Mouse (Mus musculus): Measurements from ENCODE around the gene Aqp11. TPM values are rescaled to one million over a fixed set of nuclear protein-coding genes. Genes with fewer than 3 reads are reported as not detected.

Aqp11 gene
- polyA plus RNA-seq, 1 experiment from 2014 or later, result 5.7 TPM

GRCm38 (mm10) chr7:97749207-97750190, 11.4 kb upstream of the Aqp11 start:
- no peak overlapping the region for H3K27ac ChIP-seq (ENCODE audit: low read depth, low read length)
- 33% methylated on average over 19 of the region's 19 CpGs for whole genome bisulfite sequencing

GRCm38 (mm10) chr7:97748527-97749206, 10.6 kb upstream of the Aqp11 start:
- DNase-seq (ENCODE audit: low spot score) (no peak), ATAC-seq (ENCODE audit: insufficient read depth, low FRiP score, low TSS enrichment) (peak; percentile 18; the same call in 1 of the 2 replicates)
- Histone ChIP-seq H3K9me3 (ENCODE audit: control insufficient read depth, low read length) (no peaks in the 10 kb centered on the region), H3K27me3 (ENCODE audit: control insufficient read depth, insufficient read depth, low read length) (no peaks in the 10 kb centered on the region), H3K36me3 (ENCODE audit: control insufficient read depth, insufficient read depth, low read length) (no peaks in the 10 kb centered on the region), H3K27ac (ENCODE audit: low read depth, low read length) (no peak overlapping the region), H3K4me1 (ENCODE audit: control insufficient read depth, insufficient read depth, low read length) (peaks cover 4% of the 10 kb centered on the region; the same call in 1 of the 2 replicates), H3K9ac (ENCODE audit: low read length) (no peak overlapping the region), H3K4me3 (ENCODE audit: low read depth, low read length) (no peak overlapping the region), H3K4me2 (ENCODE audit: low read depth) (peak overlapping the region; percentile 22; the same call in 1 of the 2 replicates)
- WGBS, result 66% methylated on average over 10 of the region's 10 CpGs

More at GRCm38 (mm10) chr7:97749207-97750190, 11.4 kb upstream of the Aqp11 start:
- H3K36me3 ChIP-seq (ENCODE audit: control insufficient read depth, insufficient read depth, low read length), result no peaks in the 10 kb centered on the region
- H3K4me1 ChIP-seq (ENCODE audit: control insufficient read depth, insufficient read depth, low read length), result 0 out of 2 replicates have a peak, but pooled peaks cover 4% of the 10 kb centered on the region
- H3K4me2 ChIP-seq (ENCODE audit: low read depth), result peak overlapping the region; percentile 22; the same call in 1 of the 2 replicates
- ATAC-seq (ENCODE audit: insufficient read depth, low FRiP score, low TSS enrichment), result 0 out of 2 replicates have a peak, but pooled peaks have one; percentile 18
- H3K9ac ChIP-seq (ENCODE audit: low read length), result no peak overlapping the region
- H3K27me3 ChIP-seq (ENCODE audit: control insufficient read depth, insufficient read depth, low read length), result no peaks in the 10 kb centered on the region
- no peak for DNase-seq (ENCODE audit: low spot score)
- no peaks in the 10 kb centered on the region for H3K9me3 ChIP-seq (ENCODE audit: control insufficient read depth, low read length)
- H3K4me3 ChIP-seq (ENCODE audit: low read depth, low read length), result no peak overlapping the region

- H3K36me3 ChIP-seq (ENCODE audit: control insufficient read depth, insufficient read depth, low read length), result no peaks in the 10 kb centered on the region
- H3K27me3 ChIP-seq (ENCODE audit: control insufficient read depth, insufficient read depth, low read length), result no peaks in the 10 kb centered on the region
- H3K9me3 ChIP-seq (ENCODE audit: control insufficient read depth, low read length), result no peaks in the 10 kb centered on the region
- 29% methylated on average over 28 of the region's 28 CpGs for WGBS
- no peak overlapping the region for H3K4me2 ChIP-seq (ENCODE audit: low read depth)
- ATAC-seq (ENCODE audit: insufficient read depth, low FRiP score, low TSS enrichment) (peak; percentile 64; the same call in 1 of the 2 replicates), DNase-seq (ENCODE audit: low spot score) (peak; percentile 82)
- H3K9ac ChIP-seq (ENCODE audit: low read length), result no peak overlapping the region
- peaks cover 4% of the 10 kb centered on the region; the same call in 1 of the 2 replicates for H3K4me1 ChIP-seq (ENCODE audit: control insufficient read depth, insufficient read depth, low read length)
- H3K27ac ChIP-seq (ENCODE audit: low read depth, low read length), result no peak overlapping the region
- H3K4me3 ChIP-seq (ENCODE audit: low read depth, low read length), result no peak overlapping the region
These were observed 9.9 kb upstream of the Aqp11 start for GRCm38 (mm10) chr7:97747787-97748497.

- no peaks in the 10 kb centered on the region for H3K9me3 ChIP-seq (ENCODE audit: control insufficient read depth, low read length)
- ATAC-seq (ENCODE audit: insufficient read depth, low FRiP score, low TSS enrichment) (no peak), DNase-seq (ENCODE audit: low spot score) (no peak)
- H3K36me3 ChIP-seq (ENCODE audit: control insufficient read depth, insufficient read depth, low read length), result no peaks in the 10 kb centered on the region
- H3K9ac ChIP-seq (ENCODE audit: low read length), result no peak overlapping the region
- no peak overlapping the region for H3K4me3 ChIP-seq (ENCODE audit: low read depth, low read length)
- H3K27me3 ChIP-seq (ENCODE audit: control insufficient read depth, insufficient read depth, low read length), result no peaks in the 10 kb centered on the region
- no peak overlapping the region for H3K4me2 ChIP-seq (ENCODE audit: low read depth)
- H3K27ac ChIP-seq (ENCODE audit: low read depth, low read length), result no peak overlapping the region
- 79% methylated on average over 4 of the region's 4 CpGs for WGBS
- H3K4me1 ChIP-seq (ENCODE audit: control insufficient read depth, insufficient read depth, low read length), result peaks cover 4% of the 10 kb centered on the region; the same call in 1 of the 2 replicates
These were observed 9.2 kb upstream of the Aqp11 start for GRCm38 (mm10) chr7:97747176-97747707.

GRCm38 (mm10) chr7:97745299-97745698, 7.2 kb upstream of the Aqp11 start:
- DNase-seq (ENCODE audit: low spot score) (peak; percentile 75), ATAC-seq (ENCODE audit: insufficient read depth, low FRiP score, low TSS enrichment) (no peak)
- H3K36me3 ChIP-seq (ENCODE audit: control insufficient read depth, insufficient read depth, low read length), result no peaks in the 10 kb centered on the region
- H3K4me1 ChIP-seq (ENCODE audit: control insufficient read depth, insufficient read depth, low read length), result peaks cover 4% of the 10 kb centered on the region; the same call in 1 of the 2 replicates
- no peak overlapping the region for H3K4me2 ChIP-seq (ENCODE audit: low read depth)
- no peak overlapping the region for H3K4me3 ChIP-seq (ENCODE audit: low read depth, low read length)
- no peaks in the 10 kb centered on the region for H3K9me3 ChIP-seq (ENCODE audit: control insufficient read depth, low read length)
- 17% methylated on average over 3 of the region's 3 CpGs for WGBS
- H3K27ac ChIP-seq (ENCODE audit: low read depth, low read length), result no peak overlapping the region
- no peaks in the 10 kb centered on the region for H3K27me3 ChIP-seq (ENCODE audit: control insufficient read depth, insufficient read depth, low read length)
- H3K9ac ChIP-seq (ENCODE audit: low read length), result no peak overlapping the region

GRCm38 (mm10) chr7:97741756-97742291, 3.7 kb upstream of the Aqp11 start:
- no peak overlapping the region for H3K4me3 ChIP-seq (ENCODE audit: low read depth, low read length)
- H3K36me3 ChIP-seq (ENCODE audit: control insufficient read depth, insufficient read depth, low read length), result no peaks in the 10 kb centered on the region
- no peak overlapping the region for H3K27ac ChIP-seq (ENCODE audit: low read depth, low read length)
- no peak for DNase-seq (ENCODE audit: low spot score)
- no peak overlapping the region for H3K4me2 ChIP-seq (ENCODE audit: low read depth)
- 27% methylated on average over 1 of the region's 1 CpGs for WGBS
- H3K9me3 ChIP-seq (ENCODE audit: control insufficient read depth, low read length), result no peaks in the 10 kb centered on the region
- no peak for ATAC-seq (ENCODE audit: insufficient read depth, low FRiP score, low TSS enrichment)
- no peak overlapping the region for H3K9ac ChIP-seq (ENCODE audit: low read length)
- no peaks in the 10 kb centered on the region for H3K27me3 ChIP-seq (ENCODE audit: control insufficient read depth, insufficient read depth, low read length)
- H3K4me1 ChIP-seq (ENCODE audit: control insufficient read depth, insufficient read depth, low read length), result peaks cover 7% of the 10 kb centered on the region

- H3K4me2 ChIP-seq (ENCODE audit: low read depth), result no peak overlapping the region
- H3K36me3 ChIP-seq (ENCODE audit: control insufficient read depth, insufficient read depth, low read length), result no peaks in the 10 kb centered on the region
- no peaks in the 10 kb centered on the region for H3K9me3 ChIP-seq (ENCODE audit: control insufficient read depth, low read length)
- no peak overlapping the region for H3K27ac ChIP-seq (ENCODE audit: low read depth, low read length)
- H3K4me1 ChIP-seq (ENCODE audit: control insufficient read depth, insufficient read depth, low read length), result peaks cover 7% of the 10 kb centered on the region
- H3K27me3 ChIP-seq (ENCODE audit: control insufficient read depth, insufficient read depth, low read length), result no peaks in the 10 kb centered on the region
- no peak overlapping the region for H3K4me3 ChIP-seq (ENCODE audit: low read depth, low read length)
- DNase-seq (ENCODE audit: low spot score) (no peak), ATAC-seq (ENCODE audit: insufficient read depth, low FRiP score, low TSS enrichment) (no peak)
- 60% methylated on average over 10 of the region's 10 CpGs for WGBS
- H3K9ac ChIP-seq (ENCODE audit: low read length), result no peak overlapping the region
These were observed 2.9 kb upstream of the Aqp11 start for GRCm38 (mm10) chr7:97740948-97741347.

GRCm38 (mm10) chr7:97737256-97737637, 842 bp downstream of the Aqp11 start:
- ATAC-seq (ENCODE audit: insufficient read depth, low FRiP score, low TSS enrichment) (peak; percentile 11; the same call in 1 of the 2 replicates), DNase-seq (ENCODE audit: low spot score) (peak; percentile 18)
- peak overlapping the region; percentile 96 for H3K4me2 ChIP-seq (ENCODE audit: low read depth)
- no peak overlapping the region for H3K27ac ChIP-seq (ENCODE audit: low read depth, low read length)
- no peaks in the 10 kb centered on the region for H3K27me3 ChIP-seq (ENCODE audit: control insufficient read depth, insufficient read depth, low read length)
- no peaks in the 10 kb centered on the region for H3K9me3 ChIP-seq (ENCODE audit: control insufficient read depth, low read length)
- H3K4me1 ChIP-seq (ENCODE audit: control insufficient read depth, insufficient read depth, low read length), result peaks cover 7% of the 10 kb centered on the region; the same call in 1 of the 2 replicates
- no peaks in the 10 kb centered on the region for H3K36me3 ChIP-seq (ENCODE audit: control insufficient read depth, insufficient read depth, low read length)
- peak overlapping the region; percentile 57 for H3K4me3 ChIP-seq (ENCODE audit: low read depth, low read length)
- H3K9ac ChIP-seq (ENCODE audit: low read length), result peak overlapping the region; percentile 69
- 10% methylated on average over 12 of the region's 12 CpGs for WGBS

Data from neural tube, embryonic 11.5 days (tissue).